9 mouse cellular contexts compared by ENCODE assay signal in the genomic region with DNA sequence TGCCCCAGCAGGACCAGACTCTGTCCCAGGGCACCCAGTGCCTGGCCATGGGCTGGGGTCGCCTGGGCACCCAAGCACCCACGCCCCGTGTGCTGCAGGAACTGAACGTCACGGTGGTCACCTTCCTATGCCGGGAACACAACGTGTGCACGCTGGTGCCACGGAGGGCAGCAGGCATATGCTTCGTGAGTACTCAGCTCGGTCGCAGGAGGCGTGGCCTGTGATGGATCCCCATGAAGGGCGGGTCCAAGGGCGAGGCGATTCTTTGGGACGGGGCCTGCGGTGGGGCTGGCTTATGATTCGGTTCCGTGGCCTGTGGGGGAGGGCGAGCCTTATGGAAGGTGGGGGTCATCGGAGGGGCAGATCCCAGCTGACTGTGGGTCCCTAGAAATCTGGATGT. TPM values are rescaled to one million over a fixed set of nuclear protein-coding genes. Genes with fewer than 3 reads are reported as not detected.
DNase-seq lines count a peak whose midpoint lies in the region; ATAC-seq and TF ChIP-seq lines count a peak whose summit lies in the region.
"Had no signal": no experiment of that assay in that cellular context is flagged by ENCODE, and none has a peak within 500 bp of the region (broad histone marks: within the 10 kb centered on the region; RNA-seq: fewer than 3 reads in every experiment).

No protein-coding gene starts in this region.

- H3K27me3 ChIP-seq in erythroblast, embryonic 14.5 days (ENCODE audit: control insufficient read depth): peaks cover 54% of the 10 kb centered on the region
- peaks cover 43% of the 10 kb centered on the region for H3K27me3 ChIP-seq in limb, embryonic 10.5 days (ENCODE audit: low read depth, poor library complexity, severe bottlenecking)
- no peaks in the 10 kb centered on the region for H3K27me3 ChIP-seq in midbrain, postnatal 0 days (ENCODE audit: insufficient read depth, low read length)

- 4% methylated on average over 22 of the region's 22 CpGs for WGBS in limb, embryonic 10.5 days
- WGBS in midbrain, postnatal 0 days: 10% methylated on average over 21 of the region's 22 CpGs

- peak; percentile 63 for DNase-seq in kidney, postnatal 10 days
- no peak for DNase-seq in kidney, adult 18-20 months
- DNase-seq in limb, embryonic 10.5 days (ENCODE audit: low spot score): peak; percentile 58
- no peak for DNase-seq in midbrain, postnatal 0 days (ENCODE audit: low spot score)
- DNase-seq in yolk sac, embryonic 10.5 days (ENCODE audit: low spot score): no peak
- no peak for DNase-seq in adrenal gland, postnatal 25 days
- no peak for DNase-seq in gastrocnemius, adult 2 months

- ATAC-seq in midbrain, postnatal 0 days (ENCODE audit: low FRiP score): no peak

- H3K4me2 ChIP-seq in midbrain, postnatal 0 days (ENCODE audit: low read depth, low read length, poor library complexity, severe bottlenecking): 0 out of 2 replicates have a peak overlapping the region, but pooled peaks have one; percentile 6

- no peaks in the 10 kb centered on the region for H3K9me3 ChIP-seq in erythroblast, embryonic 14.5 days (ENCODE audit: control insufficient read depth, low read length)
- no peaks in the 10 kb centered on the region for H3K9me3 ChIP-seq in limb, embryonic 10.5 days (replicated peaks)
- H3K9me3 ChIP-seq in midbrain, postnatal 0 days (ENCODE audit: low read length): no peaks in the 10 kb centered on the region

- peak overlapping the region; percentile 23 for H3K4me3 ChIP-seq in erythroblast, embryonic 14.5 days (replicated peaks)
- peak overlapping the region; percentile 41 for H3K4me3 ChIP-seq in limb, embryonic 10.5 days
- H3K4me3 ChIP-seq in midbrain, postnatal 0 days (ENCODE audit: low read depth, low read length): no peak overlapping the region
- no peak overlapping the region for H3K4me3 ChIP-seq in gastrocnemius, adult 2 months

- H3K9ac ChIP-seq in midbrain, postnatal 0 days (replicated peaks; ENCODE audit: low read length, poor library complexity, severe bottlenecking): no peak overlapping the region

- H3K4me1 ChIP-seq in erythroblast, embryonic 14.5 days (ENCODE audit: control insufficient read depth): peaks cover 38% of the 10 kb centered on the region
- peaks cover 49% of the 10 kb centered on the region for H3K4me1 ChIP-seq in limb, embryonic 10.5 days
- H3K4me1 ChIP-seq in midbrain, postnatal 0 days (ENCODE audit: insufficient read depth, low read length): no peaks in the 10 kb centered on the region; the same call in 1 of the 2 replicates

- no peaks in the 10 kb centered on the region for H3K36me3 ChIP-seq in erythroblast, embryonic 14.5 days (ENCODE audit: control insufficient read depth)
- H3K36me3 ChIP-seq in limb, embryonic 10.5 days: no peaks in the 10 kb centered on the region
- H3K36me3 ChIP-seq in midbrain, postnatal 0 days (ENCODE audit: insufficient read depth, low read length): no peaks in the 10 kb centered on the region

- H3K27ac ChIP-seq in limb, embryonic 10.5 days: peak overlapping the region; percentile 43; the same call in 1 of the 2 replicates
- no peak overlapping the region for H3K27ac ChIP-seq in midbrain, postnatal 0 days (ENCODE audit: low read depth, low read length)
- H3K27ac ChIP-seq in gastrocnemius, adult 2 months: no peak overlapping the region

- intact Hi-C loops in gastrocnemius, adult 2 months (cut with DNase I): loop anchor here (10.0 kb wide), 1 partner anchor 47 kb away; no protein-coding TSS in a partner anchor

- no peak for TF ChIP-seq CTCF in midbrain, postnatal 0 days (IDR thresholded peaks at IDR 0.05)
- no peak for TF ChIP-seq CTCF in gastrocnemius, adult 2 months (IDR thresholded peaks at IDR 0.05)

RNA-seq across cellular contexts. Expression of gene Elane, which starts 4.1 kb away (rescaled TPM):
- polyA plus RNA-seq in erythroblast, embryonic 14.5 days (2012): 1.5 and 1.8 TPM in 2 replicates
- not detected in 2 replicates for polyA plus RNA-seq in limb, embryonic 10.5 days (2016; fragmentation: Nextera tagmentation; extraction: Ambion mirVana)
- not detected in 2 replicates for total RNA-seq in midbrain, postnatal 0 days (2014; rRNA removed)
- polyA plus RNA-seq in midbrain, postnatal 0 days (2015; fragmentation: Nextera tagmentation; extraction: Ambion mirVana): not detected in 2 replicates
- total RNA-seq in adrenal gland, postnatal 25 days (2021): not detected in 2 replicates
- total RNA-seq in gastrocnemius, adult 2 months (2021): not detected
- total RNA-seq: liver, adult 2 months had no signal

RNA-seq across cellular contexts. Expression of gene Plppr3, which starts 7.5 kb away (rescaled TPM):
- polyA plus RNA-seq in erythroblast, embryonic 14.5 days (2012): 0.06 and 0.11 TPM in 2 replicates
- 108 and 140 TPM in 2 replicates for polyA plus RNA-seq in limb, embryonic 10.5 days (2016; fragmentation: Nextera tagmentation; extraction: Ambion mirVana)
- 494 and 539 TPM in 2 replicates for total RNA-seq in midbrain, postnatal 0 days (2014; rRNA removed)
- 350 and 358 TPM in 2 replicates for polyA plus RNA-seq in midbrain, postnatal 0 days (2015; fragmentation: Nextera tagmentation; extraction: Ambion mirVana)
- total RNA-seq in adrenal gland, postnatal 25 days (2021): 0.49 and 1.2 TPM in 2 replicates
- under 1 TPM in 1 of 2 experiments, not detected in 1; 0.17 TPM for total RNA-seq in gastrocnemius, adult 2 months (2021)

RNA-seq across cellular contexts. Expression of gene Prtn3, which starts 7.7 kb away (rescaled TPM):
- polyA plus RNA-seq in erythroblast, embryonic 14.5 days (2012): 3.5 TPM in 2 replicates
- polyA plus RNA-seq in limb, embryonic 10.5 days (2016; fragmentation: Nextera tagmentation; extraction: Ambion mirVana): 9.1 and 15.3 TPM in 2 replicates
- total RNA-seq in midbrain, postnatal 0 days (2014; rRNA removed): 5.9 and 7.5 TPM in 2 replicates
- 11.7 and 14.6 TPM in 2 replicates for polyA plus RNA-seq in midbrain, postnatal 0 days (2015; fragmentation: Nextera tagmentation; extraction: Ambion mirVana)
- not detected in 2 replicates for total RNA-seq in adrenal gland, postnatal 25 days (2021)
- not detected for total RNA-seq in gastrocnemius, adult 2 months (2021)
- total RNA-seq: liver, adult 2 months had no signal

RNA-seq across cellular contexts. Expression of gene Cfd, which starts 8.7 kb away (rescaled TPM):
- not detected in 2 replicates for polyA plus RNA-seq in erythroblast, embryonic 14.5 days (2012)
- polyA plus RNA-seq in limb, embryonic 10.5 days (2016; fragmentation: Nextera tagmentation; extraction: Ambion mirVana): not detected in 2 replicates
- total RNA-seq in midbrain, postnatal 0 days (2014; rRNA removed): not detected in 2 replicates
- polyA plus RNA-seq in midbrain, postnatal 0 days (2015; fragmentation: Nextera tagmentation; extraction: Ambion mirVana): not detected in 2 replicates
- total RNA-seq in adrenal gland, postnatal 25 days (2021): 420 and 469 TPM in 2 replicates
- 10 to 100 TPM; 12.9 to 77.1 TPM for total RNA-seq in gastrocnemius, adult 2 months (2021)

RNA-seq across cellular contexts. Expression of gene Med16, which starts 26.7 kb away (rescaled TPM):
- polyA plus RNA-seq in erythroblast, embryonic 14.5 days (2012): 4.1 and 4.9 TPM in 2 replicates
- 63.6 and 67.1 TPM in 2 replicates for polyA plus RNA-seq in limb, embryonic 10.5 days (2016; fragmentation: Nextera tagmentation; extraction: Ambion mirVana)
- total RNA-seq in midbrain, postnatal 0 days (2014; rRNA removed): 75.9 and 79.6 TPM in 2 replicates
- polyA plus RNA-seq in midbrain, postnatal 0 days (2015; fragmentation: Nextera tagmentation; extraction: Ambion mirVana): 54.9 and 55.3 TPM in 2 replicates
- total RNA-seq in adrenal gland, postnatal 25 days (2021): 36.0 and 49.2 TPM in 2 replicates
- total RNA-seq in gastrocnemius, adult 2 months (2021): 10 to 100 TPM; 32.6 to 37.2 TPM

Comparison
In these comparisons a context has a peak if more than half of its experiments do, and no peak if none do; other contexts are left out.
1. DNase-seq: peak in kidney, postnatal 10 days (single experiment) and limb, embryonic 10.5 days (single experiment); none in kidney, adult 18-20 months (single experiment), midbrain, postnatal 0 days (single experiment), yolk sac, embryonic 10.5 days (single experiment), adrenal gland, postnatal 25 days (single experiment) and gastrocnemius, adult 2 months (single experiment).
2. H3K4me3 ChIP-seq: peak in erythroblast, embryonic 14.5 days (single experiment) and limb, embryonic 10.5 days (single experiment); none in midbrain, postnatal 0 days (single experiment) and gastrocnemius, adult 2 months (single experiment).
3. RNA of gene Plppr3, which starts 7.5 kb away (total RNA-seq): 494 to 539 TPM in midbrain, postnatal 0 days; 0.49 to 1.2 TPM in adrenal gland, postnatal 25 days and 0.17 TPM in gastrocnemius, adult 2 months; every median in the first group is over 100 times any median in the second.